Mouse (Mus musculus): ENCODE results near the gene Irak1bp1. TPM values are rescaled to one million over a fixed set of nuclear protein-coding genes. Genes with fewer than 3 reads are reported as not detected.
A peak's percentile ranks its signal among the peaks of the same experiment; 100 is the strongest.

Gene Irak1bp1
- 1 to 10 TPM; 2.0 to 2.5 TPM for total RNA-seq (2021)
- long read RNA-seq, experiment 1, partial matches to known transcripts: 0 of 3 reads
- long read RNA-seq, experiment 1, other reads (novel, unspliced or antisense): 0 of 3 reads
- long read RNA-seq, experiment 2, partial matches to known transcripts: 0 of 4 reads
- long read RNA-seq, experiment 2, other reads (novel, unspliced or antisense): 0 of 4 reads

DNA sequence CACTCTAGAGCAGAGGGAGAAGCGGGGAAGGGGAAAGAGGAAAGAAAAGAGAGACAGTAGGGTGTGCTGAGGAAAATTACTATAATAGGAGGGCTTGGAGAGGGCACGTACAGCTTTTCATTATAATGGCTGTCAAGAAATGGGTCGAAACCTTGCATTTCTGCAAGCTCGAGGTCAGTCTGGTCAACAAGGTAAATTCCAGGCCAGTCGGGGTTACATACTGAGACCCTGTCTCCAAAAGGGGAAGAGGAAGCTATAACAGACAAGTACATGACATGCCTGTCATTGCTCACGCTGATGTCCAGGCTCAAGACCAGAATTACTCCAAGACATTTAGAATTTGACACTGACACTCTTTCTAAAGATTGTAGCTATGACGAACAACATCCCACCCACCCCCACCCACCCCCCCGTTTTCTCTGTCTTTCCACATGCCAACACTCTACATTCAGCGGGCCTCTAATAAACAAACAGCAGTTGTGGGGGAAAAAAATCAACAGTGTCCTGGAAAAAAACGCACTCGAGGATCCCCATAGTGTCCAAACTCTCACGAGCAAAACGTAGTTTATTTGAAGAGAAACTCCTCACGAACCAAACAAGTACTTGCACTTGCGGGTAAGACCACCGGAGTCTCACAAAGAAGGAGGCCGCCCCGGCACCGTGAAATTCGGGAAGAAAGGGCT, at the start of gene Irak1bp1:
TSS of gene Irak1bp1 (plus strand) at position 534 of the 683 bp plus-strand sequence.
- intact Hi-C loops (cut with DNase I): no loop called here
- DNase-seq: no peak

GRCm38 (mm10) chr9:82788375-82788774, 41.0 kb upstream of the Irak1bp1 start:
- no peak for DNase-seq
- intact Hi-C loops (cut with DNase I): no loop called here

DNA sequence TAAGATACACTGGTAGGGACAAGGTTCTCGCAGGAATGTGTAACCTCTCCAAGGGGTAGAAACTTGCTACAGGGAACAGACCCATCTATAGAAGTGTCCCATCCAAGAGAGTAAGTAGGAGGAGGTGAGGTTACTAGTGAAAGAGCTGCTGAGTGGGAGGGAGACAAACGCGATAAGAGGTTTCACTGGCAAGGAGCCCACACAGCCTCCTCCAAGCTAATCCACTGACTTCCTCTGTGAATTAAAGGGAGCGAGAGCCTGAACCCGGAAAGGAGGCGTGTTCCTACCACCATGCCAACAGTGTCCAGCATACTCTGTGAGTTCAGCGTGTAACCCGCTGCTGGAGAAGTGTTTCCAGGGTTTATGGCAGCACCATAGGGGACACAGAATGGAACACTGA, 29.0 kb upstream of the Irak1bp1 start:
- peak; percentile 5 to 11 for DNase-seq
- intact Hi-C loops (cut with DNase I): no loop called here

- DNase-seq: no peak
- intact Hi-C loops (cut with DNase I): no loop called here
Measured at GRCm38 (mm10) chr9:82807129-82807528, 22.2 kb upstream of the Irak1bp1 start.

DNA sequence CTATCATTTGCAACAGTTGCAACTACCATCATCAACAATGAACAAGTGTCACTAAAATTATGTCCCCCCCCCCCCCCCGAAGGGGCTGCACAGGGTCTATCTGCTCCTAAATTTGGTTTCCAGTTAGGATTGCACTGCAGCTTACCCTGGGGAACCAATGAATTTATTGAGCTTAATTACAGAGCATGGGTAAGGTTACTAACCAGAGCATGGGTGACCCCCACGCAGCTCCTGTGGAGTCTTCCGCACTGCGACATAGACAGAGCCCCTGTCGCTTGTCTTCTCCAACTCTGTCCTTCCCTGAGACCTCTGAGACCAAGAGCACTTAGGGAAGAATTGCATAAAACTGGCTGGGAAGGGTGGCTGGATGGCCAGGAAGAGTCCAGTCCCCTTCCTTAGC, 21.7 kb upstream of the Irak1bp1 start:
- no peak for DNase-seq
- intact Hi-C loops (cut with DNase I): no loop called here

DNA sequence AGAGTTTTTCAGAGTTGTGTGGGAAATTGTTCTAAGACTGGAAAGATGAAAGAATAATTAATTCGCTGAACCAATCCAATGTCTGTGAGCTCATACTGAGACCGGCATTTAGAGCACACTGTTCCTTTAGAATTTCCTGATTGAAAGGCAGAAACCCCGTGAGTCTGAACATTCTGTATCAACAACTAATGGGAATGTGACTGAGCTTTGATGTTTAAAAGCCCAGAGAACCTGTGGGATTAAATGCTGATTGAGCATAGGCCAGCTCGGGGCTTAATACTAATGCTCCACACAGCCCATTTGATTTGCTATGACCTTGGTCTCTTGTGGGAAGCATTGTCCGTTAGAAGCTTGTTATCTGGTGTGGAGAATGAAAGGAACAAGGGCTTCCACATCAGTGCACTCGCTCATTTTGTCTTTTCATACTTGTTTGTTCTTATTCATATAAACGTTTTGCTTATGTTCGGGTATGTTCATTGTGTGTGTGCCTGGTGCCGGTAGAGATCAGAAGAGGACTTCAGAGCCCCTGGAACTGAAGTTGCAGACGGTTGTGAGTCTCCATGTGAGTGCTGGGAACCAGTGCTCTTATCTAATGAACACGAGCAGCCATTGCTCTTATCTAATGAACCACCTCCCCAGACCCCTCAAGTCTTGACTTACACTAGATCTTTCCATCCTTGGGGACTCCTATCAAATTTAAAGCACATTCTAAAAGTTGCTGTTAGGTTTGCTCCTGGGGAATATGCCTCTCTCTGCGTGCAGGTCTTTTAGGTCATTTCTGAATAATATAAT, 17.0 kb upstream of the Irak1bp1 start:
- intact Hi-C loops (cut with DNase I): no loop called here

DNA sequence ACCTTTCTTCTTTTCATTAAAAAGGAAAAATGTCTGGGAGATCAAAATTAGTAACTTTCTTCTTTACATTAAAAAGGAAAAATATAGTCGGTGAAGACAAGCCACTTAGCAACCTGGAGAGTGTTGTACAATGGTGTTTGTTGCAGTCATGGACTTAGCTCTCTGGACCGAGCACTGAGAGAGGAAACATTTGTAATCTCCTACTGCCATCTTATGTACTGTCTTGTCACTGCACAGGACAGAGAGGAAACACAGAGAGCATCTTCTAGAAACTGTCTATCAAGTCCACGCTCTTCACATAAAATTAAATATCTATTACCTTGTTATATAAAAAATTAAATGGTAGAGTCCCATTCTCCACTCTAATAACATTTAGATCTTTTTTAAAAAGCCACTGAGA, 14.8 kb upstream of the Irak1bp1 start:
- intact Hi-C loops (cut with DNase I): no loop called here
- no peak for DNase-seq

More for the DNA sequence above, 17.0 kb upstream of the Irak1bp1 start:
- DNase-seq: no peak

DNA sequence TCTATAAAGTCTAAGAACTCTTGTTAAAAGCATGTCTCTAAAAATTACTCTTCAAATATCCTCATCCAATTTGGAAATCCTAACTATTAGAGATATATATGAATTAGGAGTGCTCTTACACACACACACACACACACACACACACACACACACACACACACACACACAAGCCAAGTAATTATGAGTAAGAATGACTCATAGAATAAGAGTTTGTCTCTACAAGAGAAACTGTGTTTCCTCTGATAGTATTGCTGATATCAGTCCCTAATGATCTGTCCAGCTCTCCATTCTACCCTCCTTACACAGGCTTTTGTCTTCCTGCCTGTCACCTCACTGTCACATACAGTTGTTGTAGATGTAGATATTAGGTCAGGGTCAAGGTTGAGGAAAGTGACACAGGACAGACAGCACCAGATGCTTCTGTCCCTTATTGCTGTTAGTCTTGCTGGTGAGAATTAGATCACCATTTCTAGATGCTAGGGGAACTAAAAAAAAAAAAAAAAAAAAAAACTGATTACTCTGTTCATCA, 14.0 kb upstream of the Irak1bp1 start:
- DNase-seq: no peak
- intact Hi-C loops (cut with DNase I): no loop called here

- DNase-seq: no peak
- intact Hi-C loops (cut with DNase I): no loop called here
Measured at GRCm38 (mm10) chr9:82826426-82826825, 2.9 kb upstream of the Irak1bp1 start.

DNA sequence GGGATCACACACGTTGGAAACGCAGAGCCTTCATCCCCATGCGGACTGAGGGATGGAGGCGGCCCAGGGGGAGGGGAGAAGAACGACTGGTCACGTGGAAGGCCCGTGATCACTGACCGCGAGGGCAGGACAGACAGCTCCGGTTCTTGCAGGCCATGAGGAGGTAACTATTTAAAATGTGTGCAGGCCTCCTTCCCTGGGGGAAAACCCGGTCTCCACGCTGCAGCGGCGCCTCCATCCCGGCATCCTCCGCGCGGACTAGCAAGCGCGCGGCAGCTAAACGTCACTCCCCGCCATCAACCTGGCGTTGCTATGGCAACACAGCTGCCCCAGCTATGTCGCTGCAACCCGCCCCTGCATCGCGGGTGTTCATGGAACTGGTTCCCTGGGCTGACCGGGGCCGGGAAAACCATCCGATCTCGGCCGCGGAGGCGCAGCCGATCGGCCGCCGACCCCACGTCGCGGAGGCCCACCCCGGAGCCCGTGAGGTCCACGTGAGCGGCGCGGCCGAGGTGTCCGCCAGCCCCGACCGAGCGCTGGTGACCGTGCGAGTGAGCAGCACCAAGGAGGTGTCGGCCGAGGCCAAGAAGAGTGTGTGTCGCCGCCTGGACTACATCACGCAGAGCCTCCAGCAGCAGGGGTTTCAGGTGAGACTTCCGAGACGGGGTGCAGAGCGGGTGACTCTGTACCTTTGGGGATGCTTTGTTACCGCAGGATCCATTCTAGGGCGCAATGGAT, 522 bp downstream of the Irak1bp1 start:
- intact Hi-C loops (cut with DNase I): no loop called here
- DNase-seq: peak; percentile 81 to 84

- no peak for DNase-seq
- intact Hi-C loops (cut with DNase I): no loop called here
Measured at GRCm38 (mm10) chr9:82831891-82832290, 2.6 kb downstream of the Irak1bp1 start.

- intact Hi-C loops (cut with DNase I): no loop called here
Measured at GRCm38 (mm10) chr9:82835921-82836320, 6.6 kb downstream of the Irak1bp1 start.

GRCm38 (mm10) chr9:82842671-82843070, 13.3 kb downstream of the Irak1bp1 start:
- intact Hi-C loops (cut with DNase I): no loop called here
- no peak for DNase-seq

More at GRCm38 (mm10) chr9:82835921-82836320, 6.6 kb downstream of the Irak1bp1 start:
- DNase-seq: no peak

DNA sequence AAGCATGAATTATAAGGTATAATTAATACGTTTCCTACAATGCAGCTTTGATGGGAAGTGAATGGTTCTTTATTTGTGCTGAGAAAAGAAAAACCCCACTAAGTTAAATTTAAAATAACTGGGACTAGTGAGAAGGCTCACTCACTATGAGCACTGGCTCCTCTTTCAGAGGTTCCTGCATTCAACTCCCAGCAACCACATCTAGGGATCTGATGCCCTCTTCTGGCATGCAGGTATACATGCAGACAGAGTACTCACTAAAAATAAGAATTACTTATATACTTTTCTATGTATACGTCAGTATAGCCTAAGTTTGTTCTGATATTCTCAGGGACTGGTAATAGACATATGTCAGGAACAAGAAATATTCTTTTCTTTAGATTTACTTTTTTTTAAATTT, 24.7 kb downstream of the Irak1bp1 start:
- intact Hi-C loops (cut with DNase I): no loop called here
- DNase-seq: no peak

- intact Hi-C loops (cut with DNase I): no loop called here
- no peak for DNase-seq
Measured at GRCm38 (mm10) chr9:82854973-82855614, 25.8 kb downstream of the Irak1bp1 start.

DNA sequence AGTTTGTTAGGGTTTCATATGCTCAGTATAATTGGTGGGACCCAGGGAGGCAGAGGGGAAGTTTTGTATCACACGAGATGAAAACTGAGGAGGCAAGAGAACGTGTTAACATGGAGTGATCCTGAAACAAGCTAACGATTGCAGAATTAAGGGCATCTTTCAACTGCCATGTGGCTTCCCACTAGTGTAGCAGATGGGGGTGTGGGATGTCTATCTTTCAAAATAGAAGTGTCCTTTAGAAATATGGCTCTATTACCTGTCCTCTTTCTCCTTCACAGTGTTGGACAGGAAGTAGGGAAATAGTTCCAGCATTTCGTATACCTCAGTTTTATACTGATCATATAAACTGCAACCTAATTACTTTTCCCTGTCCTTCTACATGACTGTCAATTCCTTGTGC, 26.9 kb downstream of the Irak1bp1 start:
- intact Hi-C loops (cut with DNase I): no loop called here
- DNase-seq: no peak

- intact Hi-C loops (cut with DNase I): no loop called here
- no peak for DNase-seq
Measured at GRCm38 (mm10) chr9:82860805-82861204, 31.5 kb downstream of the Irak1bp1 start.

GRCm38 (mm10) chr9:82861316-82861715, 32.0 kb downstream of the Irak1bp1 start:
- intact Hi-C loops (cut with DNase I): no loop called here
- DNase-seq: peak; percentile 17

GRCm38 (mm10) chr9:82861775-82862430, 32.6 kb downstream of the Irak1bp1 start:
- no peak for DNase-seq
- intact Hi-C loops (cut with DNase I): no loop called here

DNA sequence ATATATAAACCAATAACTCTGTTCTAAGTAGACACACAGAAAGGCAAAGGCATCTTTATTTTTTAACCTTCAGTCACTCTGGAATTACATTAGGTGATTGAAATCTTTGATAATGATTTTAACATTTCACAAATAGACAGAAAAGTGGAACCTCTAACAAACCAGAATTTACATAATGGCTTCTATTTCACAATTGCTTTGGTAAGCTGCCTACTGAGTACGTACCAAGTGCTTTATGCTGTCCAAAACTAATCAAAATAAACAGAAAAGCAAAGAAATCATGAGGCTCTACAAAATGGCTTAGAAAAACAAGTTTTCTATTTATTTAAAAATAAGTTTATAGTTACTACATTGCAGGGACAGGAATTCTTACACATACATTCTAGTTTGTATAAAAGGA, 36.8 kb downstream of the Irak1bp1 start:
- DNase-seq: no peak
- intact Hi-C loops (cut with DNase I): no loop called here
